Mouse (Mus musculus): ENCODE data around the gene 1700019D03Rik. TPM values are rescaled to one million over a fixed set of nuclear protein-coding genes. Genes with fewer than 3 reads are reported as not detected.

Gene 1700019D03Rik
- polyA plus RNA-seq, 1 experiment from 2014 or later: 10.5 TPM

Other genes starting within 250 kb of the 1700019D03Rik start
- gene Inpp1, start 202.5 kb downstream of the 1700019D03Rik start, polyA plus RNA-seq (2015; fragmentation: Nextera tagmentation; extraction: Ambion mirVana): 15.5 and 15.9 TPM in 2 replicates
- 25.1 and 26.2 TPM in 2 replicates for gene Hibch, start 175.2 kb downstream of the 1700019D03Rik start, polyA plus RNA-seq (2015; fragmentation: Nextera tagmentation; extraction: Ambion mirVana)
- 1.1 TPM in 1 of 2 replicates, not detected in the other for gene Mstn, start 41.5 kb upstream of the 1700019D03Rik start, polyA plus RNA-seq (2015; fragmentation: Nextera tagmentation; extraction: Ambion mirVana)
- gene 1700019A02Rik, start 167.5 kb upstream of the 1700019D03Rik start, polyA plus RNA-seq (2015; fragmentation: Nextera tagmentation; extraction: Ambion mirVana): not detected in 2 replicates

Data from stomach, embryonic 16.5 days (tissue).